Mouse (Mus musculus) embryo, embryonic 9.5 days (tissue): ENCODE measurements around the gene Gm10100.
"Not testable (repeated sequence)": the region's sequence is repeated elsewhere in the genome, so short reads cannot be mapped to it uniquely, and the experiment has no call there.

ENCODE experiments used
- DNase-seq: peaks from one replicate; pipeline ENCODE4 v3.0.0-alpha.2; 2017; ENCODE audit errors: extremely low spot score

The Gm10100 gene

DNA sequence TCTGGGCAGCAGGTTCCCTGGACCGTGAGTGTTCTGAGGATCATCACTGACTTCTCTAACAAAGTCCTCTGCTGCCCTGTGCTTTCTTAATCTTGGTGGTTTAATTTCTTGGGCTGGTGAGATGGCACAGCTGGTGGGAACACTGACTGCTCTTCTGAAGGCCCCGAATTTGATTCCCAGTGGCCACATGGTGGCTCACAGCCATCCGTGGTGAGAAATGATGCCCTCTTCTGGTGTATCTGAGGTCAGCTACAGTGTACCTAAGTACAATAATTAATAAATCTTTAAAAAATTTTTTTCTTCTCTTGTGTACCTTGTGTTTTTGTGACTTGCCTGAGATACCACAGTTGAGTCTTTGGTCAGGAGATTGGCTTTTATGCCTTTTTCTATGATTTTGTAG lies 26.0 kb downstream of the Gm10100 start:
- not testable (repeated sequence) for DNase-seq

DNA sequence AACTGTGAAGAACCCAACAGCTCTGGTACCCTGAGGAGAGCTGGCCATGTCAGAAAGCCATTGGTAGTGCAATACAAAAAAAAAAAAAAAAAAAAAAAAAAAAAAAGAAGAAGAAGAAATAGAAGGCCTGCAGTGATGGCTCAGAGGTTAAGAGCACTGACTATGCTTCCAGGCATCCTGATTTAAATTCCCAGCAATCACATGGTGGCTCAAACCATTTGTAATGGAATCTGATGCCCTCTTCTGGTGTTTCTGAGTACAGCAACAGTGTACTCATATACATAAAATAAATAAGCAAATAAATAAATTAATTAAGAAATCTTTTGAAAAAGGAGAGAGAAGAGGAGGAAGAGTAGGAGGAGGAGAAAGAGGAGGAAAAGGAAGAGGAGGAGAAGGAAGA lies 27.2 kb downstream of the Gm10100 start:
- no peak for DNase-seq

DNA sequence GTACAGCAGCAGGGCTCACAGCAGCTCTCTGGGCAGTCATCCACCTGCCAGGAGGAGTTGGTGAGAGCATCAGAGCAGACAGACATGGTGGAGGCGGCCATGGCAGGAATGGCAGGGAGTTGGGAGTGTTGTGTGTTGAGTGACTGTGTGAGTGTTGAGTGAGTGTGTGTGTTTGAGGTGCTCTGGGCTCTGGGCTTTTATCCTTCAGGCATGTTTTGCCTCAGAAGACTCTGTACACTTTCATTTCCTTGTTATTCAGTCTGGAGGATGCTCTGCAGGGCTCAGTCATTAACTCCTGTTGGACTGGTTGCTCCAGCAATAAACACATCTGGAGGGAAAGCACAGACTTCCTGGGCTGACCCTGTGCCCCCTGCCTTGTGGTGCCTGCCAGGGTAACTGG lies 33.3 kb downstream of the Gm10100 start, which contains the start of gene Gm3233:
Gm3233 (minus strand) TSS at position 101 of the 400 bp plus-strand sequence.
- not testable (repeated sequence) for DNase-seq

DNA sequence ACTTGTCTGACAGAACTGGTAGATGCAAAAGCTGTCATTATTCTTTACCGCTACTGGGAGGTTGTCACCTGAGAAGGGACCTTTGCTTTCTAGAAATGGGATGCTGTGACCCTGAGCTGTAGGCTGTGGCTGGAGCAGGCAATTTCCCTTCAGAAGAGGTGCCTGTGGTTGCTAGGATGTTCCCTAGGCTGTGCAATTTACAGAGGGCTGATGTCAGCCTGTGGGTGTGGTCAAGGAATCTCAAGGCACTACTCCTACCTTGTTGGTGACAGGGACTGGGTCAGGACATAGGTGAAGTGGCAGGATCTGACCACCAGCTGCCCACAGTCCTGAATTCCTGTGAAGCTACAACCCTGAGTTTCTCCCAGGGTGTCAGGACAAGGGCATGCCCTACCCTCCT lies 43.4 kb downstream of the Gm10100 start:
- DNase-seq, result no peak

DNA sequence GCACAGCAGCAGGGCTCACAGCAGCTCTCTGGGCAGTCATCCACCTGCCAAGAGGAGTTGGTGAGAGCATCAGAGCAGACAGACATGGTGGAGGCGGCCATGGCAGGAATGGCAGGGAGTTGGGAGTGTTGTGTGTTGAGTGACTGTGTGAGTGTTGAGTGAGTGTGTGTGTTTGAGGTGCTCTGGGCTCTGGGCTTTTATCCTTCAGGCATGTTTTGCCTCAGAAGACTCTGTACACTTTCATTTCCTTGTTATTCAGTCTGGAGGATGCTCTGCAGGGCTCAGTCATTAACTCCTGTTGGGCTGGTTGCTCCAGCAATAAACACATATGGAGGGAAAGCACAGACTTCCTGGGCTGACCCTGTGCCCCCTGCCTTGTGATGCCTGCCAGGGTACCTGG lies 44.9 kb downstream of the Gm10100 start, which contains the start of gene Gm3238:
Gm3238 (minus strand) TSS at position 101 of the 400 bp plus-strand sequence.
- DNase-seq, result not testable (repeated sequence)

DNA sequence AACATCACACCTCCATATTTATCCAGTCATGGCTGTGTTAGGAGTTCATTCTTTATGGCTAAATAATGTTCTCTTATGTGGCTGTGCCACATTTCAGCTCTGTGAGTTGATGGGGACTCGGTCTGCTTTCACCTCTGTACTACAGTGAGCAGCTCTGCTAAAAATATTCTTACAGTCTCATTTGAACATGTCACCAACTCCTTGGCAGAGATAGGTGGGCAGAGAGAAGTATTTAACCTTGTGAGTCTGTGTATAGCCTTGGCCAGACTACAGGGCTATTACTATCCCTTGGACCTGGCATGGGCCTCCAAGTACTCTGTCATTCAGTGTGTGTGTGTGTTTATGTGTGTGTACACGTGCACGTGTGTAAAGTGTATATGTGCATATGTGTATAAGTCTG lies 45.9 kb downstream of the Gm10100 start:
- DNase-seq, result not testable (repeated sequence)
